Mouse (Mus musculus) embryo, embryonic 11 days (tissue): ENCODE data around the gene Cers5.

ENCODE experiments used
- DNase-seq: peaks from one replicate; pipeline ENCODE4 v3.0.0-alpha.2; 2015

The Cers5 gene

DNA sequence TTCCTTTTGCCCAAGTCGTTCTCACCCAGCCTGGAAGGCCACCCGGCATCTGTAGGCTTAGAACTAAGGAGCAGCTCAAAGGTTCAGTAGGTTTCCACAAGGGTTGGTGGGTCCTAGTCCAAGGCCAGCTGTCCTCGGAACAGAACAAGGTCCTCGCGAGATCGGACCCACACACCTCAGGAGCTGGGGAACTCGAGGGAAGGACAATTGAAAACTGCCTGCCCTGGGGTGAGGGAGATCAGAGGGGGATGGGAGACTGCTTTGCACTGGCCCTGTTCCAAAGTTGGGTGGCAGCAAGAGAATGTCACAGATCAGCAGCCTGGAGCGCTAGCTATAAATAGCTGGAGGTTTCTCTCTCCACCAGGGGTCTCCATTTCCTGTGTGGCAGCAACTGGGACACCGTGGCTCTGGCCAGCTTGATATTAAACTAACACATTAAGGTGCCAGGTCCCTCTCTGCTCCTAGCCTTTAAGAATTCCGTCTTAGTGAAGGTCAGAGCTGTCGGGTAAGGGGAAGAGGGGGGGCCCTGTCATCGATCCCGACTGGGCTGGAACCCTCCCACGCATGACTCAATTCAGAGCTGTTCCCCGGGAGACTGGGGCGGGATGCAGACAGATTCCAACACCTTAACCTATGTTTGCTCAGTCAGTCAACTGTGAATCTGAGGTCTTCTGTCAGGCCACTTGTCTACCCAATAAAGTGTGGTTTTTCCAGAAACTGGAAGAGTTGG lies 48.2 kb downstream of the Cers5 start:
- peak; percentile 86 for DNase-seq

DNA sequence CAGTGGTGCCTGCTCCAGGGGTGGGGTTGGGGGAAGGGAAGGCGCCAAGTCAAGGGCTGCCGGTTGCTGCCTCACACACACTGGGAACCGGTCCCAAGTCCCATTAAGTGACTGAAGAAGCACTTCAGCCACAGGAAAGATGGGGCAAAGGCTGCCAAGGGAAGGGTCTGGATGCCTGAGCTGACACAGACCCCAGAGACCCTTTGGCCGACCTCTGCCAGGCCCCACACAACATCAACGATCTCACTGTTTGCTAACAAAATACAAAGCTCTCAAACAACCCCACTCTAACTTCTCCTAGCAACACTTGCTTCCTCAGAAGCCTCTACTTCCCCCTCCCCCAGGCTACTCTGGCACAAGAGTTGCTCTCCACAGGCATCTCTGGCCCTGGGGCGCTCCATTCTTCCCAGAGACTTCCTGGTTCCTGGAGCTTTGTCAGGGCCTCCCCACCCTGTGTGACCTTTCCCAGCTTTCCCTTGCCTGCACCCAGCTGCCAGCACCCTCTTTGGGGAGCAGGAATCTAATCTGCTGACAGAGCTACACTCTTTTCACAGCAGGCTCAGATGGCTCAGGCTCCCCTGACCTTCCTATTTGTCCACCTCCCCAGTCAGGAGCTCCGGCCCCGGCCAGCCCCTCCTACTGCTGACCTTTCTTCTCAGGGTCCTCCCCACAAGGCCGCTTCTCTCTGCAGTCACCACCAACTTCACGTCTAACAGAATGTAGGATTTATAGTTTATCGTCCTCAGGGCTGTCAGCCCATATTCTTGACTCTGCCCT lies 49.0 kb downstream of the Cers5 start:
- DNase-seq, result no peak

DNA sequence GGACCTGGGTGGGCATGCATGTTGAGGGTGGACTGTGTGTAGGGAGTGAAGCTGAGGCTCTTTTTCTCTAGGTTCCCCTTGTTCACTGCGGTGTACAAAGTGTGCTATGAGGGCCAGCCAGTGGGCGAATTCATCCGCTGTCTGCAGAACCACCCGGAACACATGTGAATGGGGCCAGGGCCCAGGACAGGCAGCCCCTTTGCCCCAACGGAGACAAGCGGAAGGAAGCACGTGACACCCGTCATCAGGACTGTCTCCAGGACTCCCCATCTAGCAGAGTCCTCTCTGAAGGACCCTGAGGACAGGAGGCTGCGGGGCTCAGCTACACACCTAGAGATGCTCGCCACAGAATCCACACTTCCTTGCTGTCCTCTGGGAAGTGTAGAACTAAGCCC lies 49.6 kb downstream of the Cers5 start:
- DNase-seq, result no peak

DNA sequence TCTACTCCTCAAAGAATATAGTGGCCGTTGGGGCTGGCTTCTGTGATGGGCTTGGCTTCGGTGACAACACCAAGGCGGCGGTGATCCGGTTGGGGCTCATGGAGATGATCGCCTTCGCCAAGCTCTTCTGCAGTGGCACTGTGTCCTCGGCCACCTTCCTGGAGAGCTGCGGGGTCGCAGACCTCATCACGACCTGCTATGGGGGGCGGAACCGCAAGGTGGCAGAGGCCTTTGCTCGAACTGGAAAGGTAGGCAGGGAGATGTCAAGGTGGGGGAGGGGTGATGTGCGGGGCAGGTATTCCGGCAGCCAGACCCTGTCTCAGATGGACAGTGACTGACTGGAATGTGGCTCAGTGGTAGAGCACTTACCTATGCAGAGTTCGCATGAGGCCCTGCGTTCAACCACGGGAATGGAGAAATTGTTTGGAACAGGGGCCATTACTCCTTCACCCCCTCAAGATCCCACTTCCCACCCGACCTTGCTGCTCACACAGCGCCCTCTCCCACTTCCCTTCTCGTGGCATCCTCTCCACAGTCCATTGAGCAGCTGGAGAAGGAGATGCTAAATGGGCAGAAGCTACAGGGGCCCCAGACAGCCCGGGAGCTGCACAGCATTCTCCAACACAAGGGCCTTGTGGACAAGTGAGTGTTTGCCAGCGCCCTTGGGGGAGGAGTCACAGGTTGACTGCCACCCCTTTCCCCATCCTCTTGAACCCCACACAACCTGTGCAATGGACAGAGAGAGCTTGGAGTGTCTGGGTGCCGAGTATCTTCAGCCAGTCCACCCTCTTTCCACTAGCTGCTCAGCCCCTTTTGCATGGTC lies 50.6 kb downstream of the Cers5 start:
- DNase-seq, result no peak

DNA sequence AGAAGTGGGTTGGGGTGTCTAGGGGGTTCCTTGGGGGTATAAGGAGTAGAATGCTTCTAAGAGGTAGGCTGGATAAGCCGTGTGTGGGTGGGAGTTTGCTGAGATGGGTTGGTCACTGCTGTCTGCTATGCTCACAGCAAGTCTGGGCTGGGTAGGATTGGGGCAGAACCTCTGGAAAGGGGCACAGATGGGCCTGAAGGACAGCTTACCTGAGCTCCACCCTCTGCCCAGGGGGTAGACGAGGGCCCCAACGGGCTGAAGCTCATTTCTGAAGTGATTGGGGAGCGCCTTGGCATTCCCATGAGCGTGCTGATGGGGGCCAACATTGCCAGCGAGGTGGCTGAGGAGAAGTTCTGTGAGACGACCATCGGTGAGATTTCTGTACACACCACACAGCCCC lies 52.8 kb downstream of the Cers5 start:
- DNase-seq, result no peak

DNA sequence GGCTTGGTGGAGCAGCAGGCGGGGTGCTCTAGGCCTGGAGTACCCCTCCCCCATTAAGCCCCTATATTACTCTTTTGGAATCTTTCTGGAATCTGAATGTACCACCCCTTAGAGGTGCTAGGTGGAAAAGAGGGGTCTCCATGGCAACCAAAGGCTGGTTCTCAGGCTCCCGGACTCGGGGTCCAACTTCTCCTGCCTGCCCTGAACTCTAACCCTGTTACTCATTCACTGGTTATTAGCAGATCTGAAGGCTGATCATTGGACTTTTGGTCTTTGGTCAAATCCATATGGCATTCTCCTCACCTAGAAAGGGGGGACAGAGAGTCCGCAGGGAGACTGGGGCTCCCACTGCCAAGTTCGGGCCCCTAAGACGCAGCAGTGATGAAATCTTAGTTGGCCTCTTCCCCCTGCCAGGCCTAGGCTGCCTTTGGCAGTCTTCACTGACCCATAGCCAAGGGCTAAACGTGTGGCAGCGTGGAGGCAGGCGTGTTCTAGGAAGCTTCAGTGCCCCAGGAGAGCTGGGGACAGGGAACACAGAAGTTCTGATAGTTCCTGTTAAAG lies 54.1 kb downstream of the Cers5 start:
- DNase-seq, result no peak

DNA sequence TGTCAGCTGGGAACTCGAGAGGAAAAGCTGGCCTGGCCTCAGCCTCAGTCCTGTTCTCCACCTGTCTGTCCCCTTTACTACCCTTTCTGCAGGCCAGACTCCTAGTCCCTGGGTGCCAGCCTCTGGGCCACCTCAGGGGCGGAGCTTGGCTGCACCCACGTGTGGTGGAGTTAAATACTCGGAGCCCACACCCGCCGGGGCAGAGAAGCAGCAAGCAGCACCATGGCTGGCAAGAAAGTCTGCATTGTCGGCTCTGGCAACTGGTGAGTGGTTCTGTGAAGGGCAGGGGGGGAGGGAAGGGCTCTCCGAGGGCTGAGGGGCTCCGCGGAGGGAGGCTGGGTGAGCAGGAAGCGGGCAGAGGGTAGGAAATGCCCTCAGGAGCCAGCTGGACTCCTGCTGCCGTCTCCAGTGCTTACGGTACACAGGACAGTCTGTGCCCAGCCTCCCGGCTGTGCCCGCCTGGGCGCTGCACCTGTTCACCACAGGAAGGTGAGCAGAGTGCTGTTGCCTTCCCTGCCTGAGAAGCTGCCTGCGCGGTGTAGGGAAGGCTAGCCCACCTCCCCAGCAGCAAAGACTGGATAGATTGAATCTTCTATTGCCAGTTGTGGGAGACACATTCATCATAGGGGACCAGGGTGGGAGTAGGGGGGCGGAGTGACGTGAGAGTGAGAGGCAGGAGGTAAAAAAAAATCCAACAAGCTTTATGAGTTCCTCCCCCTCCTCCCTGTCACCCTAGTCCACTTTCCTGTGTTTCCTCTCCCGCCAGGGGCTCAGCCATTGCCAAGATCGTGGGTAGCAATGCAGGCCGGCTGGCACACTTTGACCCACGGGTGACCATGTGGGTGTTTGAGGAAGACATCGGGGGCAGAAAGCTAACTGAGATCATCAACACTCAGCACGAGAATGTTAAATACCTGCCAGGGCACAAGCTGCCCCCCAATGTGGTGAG lies 55.0 kb downstream of the Cers5 start, which contains the start of gene Gpd1:
Gpd1 (plus strand) TSS at position 130 of the 949 bp plus-strand sequence.
- no peak for DNase-seq

DNA sequence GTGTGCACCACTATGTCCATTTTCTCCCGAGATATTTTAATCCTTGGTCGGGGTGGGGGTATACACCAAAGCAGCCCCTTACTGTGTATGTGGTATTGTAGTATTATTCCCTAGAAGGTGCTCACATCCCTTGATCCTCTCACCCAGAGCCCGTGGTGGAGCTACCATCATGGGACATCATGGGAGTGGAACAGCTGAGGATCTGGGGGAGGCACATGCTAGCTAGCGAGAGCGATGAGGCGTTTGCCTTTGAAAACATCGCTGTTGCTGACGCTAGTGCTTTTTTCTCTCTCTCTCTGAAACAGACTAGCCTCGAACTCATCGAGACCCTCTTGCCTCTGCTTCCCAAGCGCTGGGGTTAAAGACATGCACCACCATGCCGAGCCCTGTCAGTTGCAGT lies 55.9 kb downstream of the Cers5 start:
- DNase-seq, result no peak

DNA sequence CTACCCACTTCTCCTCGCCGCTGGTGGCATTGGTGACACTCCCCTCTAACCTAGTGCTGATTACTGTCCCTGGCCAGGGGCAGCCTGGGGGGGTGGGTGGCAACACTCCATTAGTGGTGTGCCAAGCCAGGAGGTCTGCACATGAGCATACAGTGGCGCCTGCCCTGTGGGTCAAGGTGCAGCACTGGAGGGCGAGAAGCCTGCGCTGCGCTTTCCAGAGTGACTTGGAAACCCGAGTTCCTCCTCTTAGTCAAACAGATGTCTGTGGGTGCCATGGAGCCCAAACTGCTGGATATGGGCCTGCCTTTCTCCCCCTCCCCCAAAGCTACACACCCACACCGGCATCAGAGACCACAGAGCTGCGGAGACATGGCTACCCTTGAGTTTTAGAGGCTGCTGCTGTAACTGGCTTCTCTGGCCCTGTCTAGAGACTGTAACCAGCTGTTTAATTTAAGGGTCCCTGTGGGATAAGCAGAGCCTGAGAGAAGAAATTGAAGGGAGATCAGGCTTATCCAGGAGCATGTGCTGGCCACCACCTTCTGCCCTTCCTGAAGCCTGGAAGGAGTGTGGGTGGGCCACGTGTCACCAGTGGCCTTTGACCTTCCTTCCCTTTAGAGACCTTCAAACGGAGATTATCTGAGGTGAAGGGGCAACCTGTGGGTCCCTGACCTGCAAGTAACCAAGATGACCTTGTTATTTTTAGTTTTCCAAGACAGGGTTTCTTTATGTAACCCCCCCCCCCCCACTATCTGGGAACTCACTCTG lies 56.5 kb downstream of the Cers5 start:
- no peak for DNase-seq

DNA sequence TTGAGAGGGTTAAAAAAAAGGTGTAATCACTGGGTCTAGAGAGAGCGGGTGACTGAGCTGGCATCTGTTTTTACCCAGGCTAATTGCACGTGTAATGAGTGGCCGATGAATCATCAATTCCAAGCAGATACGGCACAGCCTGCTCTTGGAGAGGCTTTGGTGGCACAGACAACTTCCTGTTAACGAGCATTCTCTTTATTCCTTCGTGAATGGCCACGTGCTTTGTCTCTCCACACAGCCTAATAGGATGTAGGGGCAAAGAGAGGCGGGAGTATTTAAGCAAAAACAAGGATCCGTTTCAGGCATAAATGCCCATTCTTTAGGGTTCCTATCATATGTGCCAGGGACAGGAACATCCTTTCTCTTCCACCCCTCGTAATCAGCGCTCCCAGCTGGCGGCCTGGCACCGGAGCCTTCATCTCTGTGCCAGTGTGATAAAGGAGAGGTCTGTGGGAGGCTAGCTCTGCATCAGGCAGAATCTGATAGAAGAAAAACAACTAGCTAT lies 57.3 kb downstream of the Cers5 start:
- no peak for DNase-seq

DNA sequence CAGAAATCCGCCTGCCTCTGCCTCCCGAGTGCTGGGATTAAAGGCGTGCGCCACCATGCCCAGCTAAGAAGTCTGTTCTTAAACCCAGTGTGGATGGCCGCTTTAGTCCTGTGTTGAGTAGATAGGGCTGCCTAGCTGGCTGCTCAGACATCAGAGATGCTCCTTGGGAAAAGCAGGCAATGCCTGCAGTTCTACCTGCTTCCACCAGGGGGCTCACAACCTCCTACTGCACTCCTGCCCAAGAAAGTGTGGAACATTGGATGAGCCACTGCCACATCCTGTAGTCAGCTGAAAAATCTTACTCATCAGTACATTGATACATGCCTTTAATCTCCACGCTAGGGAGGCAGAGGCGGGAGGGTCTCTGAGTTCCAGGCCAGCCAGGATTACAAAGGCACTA lies 57.8 kb downstream of the Cers5 start:
- peak; percentile 82 for DNase-seq

DNA sequence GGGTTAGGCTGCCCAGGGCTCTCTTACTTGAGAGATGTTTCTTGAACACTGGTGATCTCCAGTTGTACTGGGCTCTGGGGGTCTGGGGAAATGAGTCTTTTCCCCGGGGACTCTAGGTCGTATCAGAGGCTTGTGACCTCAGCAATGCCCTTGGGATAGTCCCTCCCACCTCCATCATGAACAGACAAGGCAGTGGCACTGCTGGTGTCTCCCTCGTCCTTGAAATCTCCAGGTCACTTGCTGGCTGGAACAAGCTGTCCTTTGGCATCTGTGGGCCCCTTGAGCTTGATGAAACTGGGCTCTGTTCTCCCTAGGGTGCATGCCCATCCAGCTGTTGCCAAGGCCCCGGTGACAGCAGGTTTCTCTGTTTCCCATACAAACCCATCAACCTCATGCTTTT lies 58.5 kb downstream of the Cers5 start:
- DNase-seq, result no peak

DNA sequence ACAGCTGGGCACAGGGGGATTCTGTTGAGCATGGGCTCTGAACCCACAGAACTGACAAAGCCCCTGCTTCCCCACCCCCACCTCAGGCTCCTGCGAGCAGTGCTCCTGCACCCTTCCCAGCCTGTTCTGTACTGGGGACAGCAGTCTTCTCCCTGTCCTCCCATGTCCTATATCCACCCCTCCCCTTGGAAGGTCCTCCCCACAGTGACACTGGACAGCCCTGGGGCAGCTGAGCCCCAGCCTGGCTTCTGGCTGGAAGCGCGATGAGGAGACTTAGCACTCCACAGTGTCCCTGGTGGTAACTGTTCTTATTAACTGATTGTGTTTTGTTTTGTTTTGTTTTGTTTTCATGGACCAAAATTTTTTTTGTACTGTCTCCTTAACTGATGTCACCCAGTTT lies 59.1 kb downstream of the Cers5 start:
- DNase-seq, result no peak

DNA sequence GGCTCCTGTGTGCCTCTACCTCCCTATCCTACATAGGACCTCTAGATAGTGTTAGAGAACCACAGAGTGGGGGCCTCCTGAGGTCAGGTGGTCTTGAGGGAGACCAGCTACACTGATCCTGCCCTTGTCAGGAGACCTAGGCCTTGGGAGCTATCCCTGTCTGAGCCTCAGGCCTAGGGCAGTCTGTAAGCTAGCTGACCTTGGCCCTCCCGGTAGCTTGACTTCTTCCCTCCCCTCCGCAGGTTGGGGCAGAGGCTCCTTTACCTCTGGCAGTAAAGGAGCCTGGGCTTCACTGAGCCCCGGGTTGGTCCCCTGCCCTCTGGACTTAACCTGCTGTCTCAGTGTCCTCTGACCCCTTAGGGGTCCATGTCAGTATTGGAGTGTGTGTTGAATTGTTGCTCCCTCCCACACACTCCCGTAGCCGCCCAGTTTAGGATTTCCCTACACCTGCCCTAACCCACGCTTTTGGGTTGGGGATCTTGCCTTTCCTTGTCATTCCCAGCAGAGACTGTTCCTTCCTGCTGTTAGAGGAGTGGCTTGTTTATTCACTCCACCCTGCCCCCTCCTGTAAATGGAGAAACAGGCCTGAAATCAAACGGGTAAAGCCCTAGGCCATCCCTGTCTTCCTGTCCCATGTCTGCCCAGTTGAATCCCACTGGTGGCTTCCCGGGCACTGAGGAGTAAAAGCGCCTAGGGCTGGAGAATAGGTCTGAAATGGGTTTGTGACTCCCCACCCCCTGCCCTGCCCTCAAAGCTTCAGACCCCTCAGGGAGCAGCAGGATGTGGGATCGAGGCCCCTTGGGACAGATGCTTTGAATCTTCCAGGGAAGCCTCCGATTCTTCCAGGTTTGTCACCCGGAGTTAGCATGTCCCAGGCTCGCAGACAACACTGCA lies 59.8 kb downstream of the Cers5 start:
- DNase-seq, result no peak

DNA sequence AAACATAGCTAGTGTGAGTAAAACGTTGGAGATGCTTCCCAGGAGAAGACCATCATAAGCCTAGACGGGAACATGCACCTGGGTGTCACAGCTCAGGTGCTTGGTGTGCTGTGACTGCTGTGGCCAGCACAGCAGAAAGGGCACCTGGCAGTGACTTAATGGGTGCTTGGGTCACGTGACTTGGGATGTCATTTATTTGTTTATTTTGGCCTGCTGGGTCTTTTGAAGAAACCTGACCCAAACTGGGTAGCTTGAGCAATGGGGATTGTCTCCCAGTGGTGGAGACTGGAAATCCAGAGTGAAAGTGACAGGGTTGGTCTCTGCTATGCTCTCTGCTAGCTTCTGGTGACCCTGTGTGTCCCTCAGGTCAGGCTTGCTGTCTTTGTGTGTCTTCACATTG lies 61.2 kb downstream of the Cers5 start:
- no peak for DNase-seq

DNA sequence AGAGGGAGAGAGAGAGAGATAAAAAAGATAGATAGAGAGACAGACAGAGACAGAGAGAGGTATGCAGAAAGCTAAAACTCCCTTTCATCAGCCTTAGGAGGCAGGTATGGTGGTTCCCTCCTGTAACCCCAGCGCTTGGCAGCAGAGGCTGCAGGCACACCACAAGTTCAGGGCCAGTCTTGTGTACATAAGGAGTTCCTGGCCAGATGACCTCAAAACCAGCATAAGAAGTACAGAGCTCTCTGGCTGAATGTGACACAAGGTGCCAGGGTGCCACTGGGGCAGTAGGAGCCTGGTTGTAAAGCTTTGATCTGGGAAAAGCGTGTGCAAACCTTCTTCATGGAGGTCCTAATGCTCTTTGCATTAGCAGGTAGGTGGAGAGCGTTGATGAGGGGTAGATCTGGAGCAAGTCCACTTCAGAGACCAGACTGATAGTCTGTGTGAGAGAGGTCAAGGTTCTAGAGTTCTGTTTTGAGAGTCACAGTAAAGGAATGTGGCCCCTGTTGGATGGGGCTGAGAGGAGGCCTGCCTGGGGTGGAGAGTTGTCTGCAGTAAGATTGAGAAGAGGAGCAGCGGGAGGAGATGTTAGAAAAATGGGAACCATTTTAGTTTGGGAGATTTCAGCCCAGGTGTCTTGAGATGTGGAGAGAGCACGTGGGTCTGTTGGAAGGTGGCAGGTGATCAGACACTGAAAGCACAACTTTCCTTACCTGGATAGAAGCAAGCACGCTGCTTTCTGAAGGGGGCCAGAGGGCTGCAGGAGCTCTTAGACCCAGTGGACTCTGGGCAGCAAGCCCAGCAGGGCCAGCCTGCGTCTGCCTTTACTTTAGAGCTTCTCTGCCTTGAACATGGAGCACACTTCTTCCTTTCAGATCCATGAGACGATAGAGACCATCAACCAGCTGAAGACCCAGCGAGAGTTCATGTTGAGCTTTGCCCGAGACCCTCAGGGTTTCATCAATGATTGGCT lies 62.2 kb downstream of the Cers5 start:
- DNase-seq, result no peak

DNA sequence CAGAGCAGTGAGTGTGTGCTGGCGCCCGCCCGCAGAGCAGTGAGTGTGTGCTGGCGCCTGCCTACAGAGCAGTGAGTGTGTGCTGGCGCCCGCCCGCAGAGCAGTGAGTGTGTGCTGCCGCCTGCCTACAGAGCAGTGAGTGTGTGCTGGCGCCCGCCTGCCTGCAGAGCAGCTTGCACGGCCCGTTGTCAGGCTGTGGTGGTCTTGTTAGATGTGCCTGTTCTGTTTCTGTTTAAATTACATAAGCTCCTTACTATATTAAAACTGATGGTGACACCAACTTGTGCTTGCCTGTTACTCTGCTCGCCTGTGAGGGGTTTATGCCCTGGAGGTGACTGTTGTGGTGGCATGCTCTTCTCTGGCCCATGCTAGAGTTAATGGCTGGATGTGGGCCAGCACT lies 64.5 kb downstream of the Cers5 start:
- no peak for DNase-seq

DNA sequence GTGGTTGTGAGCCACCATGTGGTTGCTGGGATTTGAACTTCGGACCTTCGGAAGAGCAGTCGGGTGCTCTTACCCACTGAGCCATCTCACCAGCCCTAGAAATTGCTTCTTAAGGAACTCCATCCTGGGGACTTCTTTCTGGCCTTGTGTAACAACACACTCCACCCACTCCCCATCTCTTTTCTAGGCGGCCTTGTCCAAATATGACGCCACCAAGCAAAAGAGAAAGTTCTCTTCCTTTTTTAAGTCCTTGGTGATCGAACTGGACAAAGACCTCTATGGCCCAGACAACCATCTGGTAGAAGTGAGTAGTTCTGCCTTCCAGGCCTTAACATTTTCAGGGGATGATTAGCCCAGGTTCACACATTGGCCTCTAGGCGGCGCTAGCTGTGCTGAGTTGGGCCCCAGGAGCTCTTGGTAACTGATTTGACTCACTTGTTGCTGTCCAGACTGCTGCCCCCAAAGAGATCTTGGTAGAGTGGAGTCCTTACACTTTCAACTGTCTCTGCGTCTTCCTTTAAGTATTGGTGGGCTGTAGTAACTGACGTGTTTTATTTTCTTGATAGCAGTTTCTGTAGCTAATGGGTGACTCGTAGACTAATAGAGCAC lies 67.1 kb downstream of the Cers5 start, which contains the start of gene Gm17349:
Gm17349 (minus strand) TSS at position 51 of the 609 bp plus-strand sequence.
- peak; percentile 78 for DNase-seq
